Mouse (Mus musculus): Measurements from ENCODE around the gene A230072I06Rik. TPM values are rescaled to one million over a fixed set of nuclear protein-coding genes. Genes with fewer than 3 reads are reported as not detected.
A peak's percentile ranks its signal among the peaks of the same experiment; 100 is the strongest.

A230072I06Rik gene
- polyA plus RNA-seq, 1 experiment from 2014 or later: 0.77 TPM

- Histone ChIP-seq H3K27me3 (replicated peaks; ENCODE audit: control insufficient read depth, insufficient read depth, low read length) (no peaks in the 10 kb centered on the region; the same call in 1 of the 2 replicates), H3K27ac (ENCODE audit: low read length) (no peak overlapping the region), H3K9ac (replicated peaks; ENCODE audit: low read depth, low read length) (no peak overlapping the region), H3K4me3 (replicated peaks; ENCODE audit: low read length) (no peak overlapping the region), H3K36me3 (ENCODE audit: control insufficient read depth, insufficient read depth) (no peaks in the 10 kb centered on the region), H3K4me1 (replicated peaks; ENCODE audit: control insufficient read depth, insufficient read depth, low read length) (peaks cover 4% of the 10 kb centered on the region), H3K4me2 (ENCODE audit: low read length) (no peak overlapping the region), H3K9me3 (ENCODE audit: control insufficient read depth, low read length) (no peaks in the 10 kb centered on the region)
- no peak for ATAC-seq
- WGBS: 18% methylated on average over 5 of the region's 5 CpGs
These were observed 10.8 kb upstream of the A230072I06Rik start for GRCm38 (mm10) chr8:12267863-12268262.

GRCm38 (mm10) chr8:12268306-12268829 is 10.3 kb upstream of the A230072I06Rik start:
- Histone ChIP-seq H3K4me3 (replicated peaks; ENCODE audit: low read length) (no peak overlapping the region), H3K4me2 (ENCODE audit: low read length) (no peak overlapping the region), H3K27ac (ENCODE audit: low read length) (no peak overlapping the region), H3K36me3 (ENCODE audit: control insufficient read depth, insufficient read depth) (no peaks in the 10 kb centered on the region), H3K9me3 (ENCODE audit: control insufficient read depth, low read length) (no peaks in the 10 kb centered on the region), H3K4me1 (replicated peaks; ENCODE audit: control insufficient read depth, insufficient read depth, low read length) (peaks cover 4% of the 10 kb centered on the region), H3K9ac (replicated peaks; ENCODE audit: low read depth, low read length) (no peak overlapping the region), H3K27me3 (replicated peaks; ENCODE audit: control insufficient read depth, insufficient read depth, low read length) (no peaks in the 10 kb centered on the region; the same call in 1 of the 2 replicates)
- ATAC-seq: no peak
- WGBS: 28% methylated on average over 14 of the region's 14 CpGs

- 0 out of 2 replicates have a peak overlapping the region, but pooled peaks have one; percentile 6 for H3K9ac ChIP-seq (replicated peaks; ENCODE audit: low read depth, low read length)
- H3K4me1 ChIP-seq (replicated peaks; ENCODE audit: control insufficient read depth, insufficient read depth, low read length): peaks cover 40% of the 10 kb centered on the region
- peak overlapping the region; percentile 39; the same call in 1 of the 2 replicates for H3K27ac ChIP-seq (ENCODE audit: low read length)
- WGBS: 66% methylated on average over 13 of the region's 13 CpGs
- H3K36me3 ChIP-seq (ENCODE audit: control insufficient read depth, insufficient read depth): no peaks in the 10 kb centered on the region
- no peaks in the 10 kb centered on the region for H3K27me3 ChIP-seq (replicated peaks; ENCODE audit: control insufficient read depth, insufficient read depth, low read length)
- no peak for ATAC-seq
- no peak overlapping the region for H3K4me2 ChIP-seq (ENCODE audit: low read length)
- no peak overlapping the region for H3K4me3 ChIP-seq (replicated peaks; ENCODE audit: low read length)
- no peaks in the 10 kb centered on the region for H3K9me3 ChIP-seq (ENCODE audit: control insufficient read depth, low read length)
These were observed 1.0 kb downstream of the A230072I06Rik start for GRCm38 (mm10) chr8:12279482-12280192.

GRCm38 (mm10) chr8:12282128-12282527 is 3.5 kb downstream of the A230072I06Rik start:
- Histone ChIP-seq H3K9ac (replicated peaks; ENCODE audit: low read depth, low read length) (0 out of 2 replicates have a peak overlapping the region, but pooled peaks have one; percentile 19), H3K4me3 (replicated peaks; ENCODE audit: low read length) (no peak overlapping the region), H3K36me3 (ENCODE audit: control insufficient read depth, insufficient read depth) (no peaks in the 10 kb centered on the region), H3K27ac (ENCODE audit: low read length) (peak overlapping the region; percentile 7; the same call in 1 of the 2 replicates), H3K4me2 (ENCODE audit: low read length) (0 out of 2 replicates have a peak overlapping the region, but pooled peaks have one; percentile 1), H3K9me3 (ENCODE audit: control insufficient read depth, low read length) (no peaks in the 10 kb centered on the region), H3K4me1 (replicated peaks; ENCODE audit: control insufficient read depth, insufficient read depth, low read length) (peaks cover 40% of the 10 kb centered on the region), H3K27me3 (replicated peaks; ENCODE audit: control insufficient read depth, insufficient read depth, low read length) (no peaks in the 10 kb centered on the region)
- 39% methylated on average over 22 of the region's 22 CpGs for WGBS
- peak; percentile 77 for ATAC-seq

GRCm38 (mm10) chr8:12290551-12290950 is 11.9 kb downstream of the A230072I06Rik start:
- ATAC-seq: no peak
- H3K9me3 ChIP-seq (ENCODE audit: control insufficient read depth, low read length): no peaks in the 10 kb centered on the region
- no peak overlapping the region for H3K4me2 ChIP-seq (ENCODE audit: low read length)
- H3K27ac ChIP-seq (ENCODE audit: low read length): no peak overlapping the region
- no peaks in the 10 kb centered on the region for H3K4me1 ChIP-seq (replicated peaks; ENCODE audit: control insufficient read depth, insufficient read depth, low read length)
- no peak overlapping the region for H3K9ac ChIP-seq (replicated peaks; ENCODE audit: low read depth, low read length)
- H3K27me3 ChIP-seq (replicated peaks; ENCODE audit: control insufficient read depth, insufficient read depth, low read length): no peaks in the 10 kb centered on the region
- H3K36me3 ChIP-seq (ENCODE audit: control insufficient read depth, insufficient read depth): no peaks in the 10 kb centered on the region
- H3K4me3 ChIP-seq (replicated peaks; ENCODE audit: low read length): no peak overlapping the region

GRCm38 (mm10) chr8:12298326-12298950 is 19.8 kb downstream of the A230072I06Rik start:
- WGBS: 19% methylated on average over 10 of the region's 10 CpGs
- Histone ChIP-seq H3K36me3 (ENCODE audit: control insufficient read depth, insufficient read depth) (no peaks in the 10 kb centered on the region), H3K4me3 (replicated peaks; ENCODE audit: low read length) (no peak overlapping the region), H3K9ac (replicated peaks; ENCODE audit: low read depth, low read length) (no peak overlapping the region), H3K27me3 (replicated peaks; ENCODE audit: control insufficient read depth, insufficient read depth, low read length) (no peaks in the 10 kb centered on the region), H3K27ac (ENCODE audit: low read length) (no peak overlapping the region), H3K9me3 (ENCODE audit: control insufficient read depth, low read length) (no peaks in the 10 kb centered on the region), H3K4me2 (ENCODE audit: low read length) (no peak overlapping the region), H3K4me1 (replicated peaks; ENCODE audit: control insufficient read depth, insufficient read depth, low read length) (peaks cover 28% of the 10 kb centered on the region)
- peak; percentile 62 for ATAC-seq

GRCm38 (mm10) chr8:12301998-12302397 is 23.4 kb downstream of the A230072I06Rik start:
- 0 out of 2 replicates have a peak, but pooled peaks have one; percentile 21 for ATAC-seq
- H3K27ac ChIP-seq (ENCODE audit: low read length): peak overlapping the region; percentile 37; the same call in 1 of the 2 replicates
- H3K4me2 ChIP-seq (ENCODE audit: low read length): no peak overlapping the region
- no peaks in the 10 kb centered on the region for H3K36me3 ChIP-seq (ENCODE audit: control insufficient read depth, insufficient read depth)
- no peaks in the 10 kb centered on the region for H3K9me3 ChIP-seq (ENCODE audit: control insufficient read depth, low read length)
- H3K27me3 ChIP-seq (replicated peaks; ENCODE audit: control insufficient read depth, insufficient read depth, low read length): no peaks in the 10 kb centered on the region
- H3K4me3 ChIP-seq (replicated peaks; ENCODE audit: low read length): no peak overlapping the region
- peak overlapping the region; percentile 38; the same call in 1 of the 2 replicates for H3K9ac ChIP-seq (replicated peaks; ENCODE audit: low read depth, low read length)
- WGBS: 45% methylated on average over 14 of the region's 14 CpGs
- peaks cover 28% of the 10 kb centered on the region for H3K4me1 ChIP-seq (replicated peaks; ENCODE audit: control insufficient read depth, insufficient read depth, low read length)

GRCm38 (mm10) chr8:12312975-12313734 is 34.5 kb downstream of the A230072I06Rik start:
- H3K9me3 ChIP-seq (ENCODE audit: control insufficient read depth, low read length): no peaks in the 10 kb centered on the region
- peaks cover 23% of the 10 kb centered on the region for H3K4me1 ChIP-seq (replicated peaks; ENCODE audit: control insufficient read depth, insufficient read depth, low read length)
- ATAC-seq: 0 out of 2 replicates have a peak, but pooled peaks have one; percentile 21
- no peak overlapping the region for H3K4me3 ChIP-seq (replicated peaks; ENCODE audit: low read length)
- no peak overlapping the region for H3K9ac ChIP-seq (replicated peaks; ENCODE audit: low read depth, low read length)
- H3K36me3 ChIP-seq (ENCODE audit: control insufficient read depth, insufficient read depth): no peaks in the 10 kb centered on the region
- 16% methylated on average over 16 of the region's 16 CpGs for WGBS
- H3K27me3 ChIP-seq (replicated peaks; ENCODE audit: control insufficient read depth, insufficient read depth, low read length): no peaks in the 10 kb centered on the region
- H3K27ac ChIP-seq (ENCODE audit: low read length): no peak overlapping the region
- no peak overlapping the region for H3K4me2 ChIP-seq (ENCODE audit: low read length)

- no peaks in the 10 kb centered on the region for H3K36me3 ChIP-seq (ENCODE audit: control insufficient read depth, insufficient read depth)
- H3K9me3 ChIP-seq (ENCODE audit: control insufficient read depth, low read length): no peaks in the 10 kb centered on the region
- peaks cover 25% of the 10 kb centered on the region for H3K4me1 ChIP-seq (replicated peaks; ENCODE audit: control insufficient read depth, insufficient read depth, low read length)
- H3K4me2 ChIP-seq (ENCODE audit: low read length): no peak overlapping the region
- no peak overlapping the region for H3K4me3 ChIP-seq (replicated peaks; ENCODE audit: low read length)
- no peak overlapping the region for H3K9ac ChIP-seq (replicated peaks; ENCODE audit: low read depth, low read length)
- no peak overlapping the region for H3K27ac ChIP-seq (ENCODE audit: low read length)
- 56% methylated on average over 11 of the region's 11 CpGs for WGBS
- no peak for ATAC-seq
- no peaks in the 10 kb centered on the region for H3K27me3 ChIP-seq (replicated peaks; ENCODE audit: control insufficient read depth, insufficient read depth, low read length)
These were observed 35.6 kb downstream of the A230072I06Rik start for GRCm38 (mm10) chr8:12314258-12314657.
